Mouse (Mus musculus) stomach, postnatal 0 days (tissue): ENCODE measurements at regions not wholly inside any gene's neighbourhood (a gene's known extent, or its start where the extent isn't known, plus 50 kb on each side); places are given as distances from the start of the nearest gene placed in this dataset.

Experiments
- ATAC-seq: fragments of 200-750 bp; cut with Nextera tagmentation; 2 replicates; pipeline ENCODE4 v1.8.0; 2017; ENCODE audit not compliant: low FRiP score, low TSS enrichment
- DNase-seq: peaks from one replicate; pipeline ENCODE4 v3.0.0-alpha.2; 2016; ENCODE audit warnings: low spot score
- H3K27ac ChIP-seq: fragments of 300-500 bp; sonication (generic); replicated peaks from 2 replicates; pipeline ENCODE4 v1.5.1; 2014; ENCODE audit warnings: mild to moderate bottlenecking, control low read depth
- H3K27me3 ChIP-seq: fragments of 300-500 bp; sonication (generic); 2 replicates; pipeline ENCODE4 v1.6.1; 2014; ENCODE audit warnings: low read length; ENCODE audit not compliant: control insufficient read depth, insufficient read depth
- H3K36me3 ChIP-seq: fragments of 300-500 bp; sonication (generic); 2 replicates; pipeline ENCODE4 v1.6.1; 2014; ENCODE audit warnings: low read length, mixed read lengths; ENCODE audit not compliant: control insufficient read depth, insufficient read depth
- H3K4me1 ChIP-seq: fragments of 300-500 bp; sonication (generic); replicated peaks from 2 replicates; pipeline ENCODE4 v1.6.1; 2014; ENCODE audit warnings: antibody characterized with exemption; ENCODE audit not compliant: control insufficient read depth, insufficient read depth
- H3K4me2 ChIP-seq: fragments of 300-500 bp; sonication (generic); replicated peaks from 2 replicates; pipeline ENCODE4 v1.6.1; 2014; ENCODE audit warnings: low read depth, mild to moderate bottlenecking, control low read depth, moderate library complexity
- H3K4me3 ChIP-seq: fragments of 300-500 bp; sonication (generic); 2 replicates; pipeline ENCODE4 v1.5.1; 2014; ENCODE audit warnings: low read depth, low read length, control low read depth
- H3K9ac ChIP-seq: fragments of 300-500 bp; sonication (generic); 2 replicates; pipeline ENCODE4 v1.6.1; 2014; ENCODE audit warnings: mild to moderate bottlenecking, low read length, control low read depth, mixed read lengths
- H3K9me3 ChIP-seq: fragments of 300-500 bp; sonication (generic); 2 replicates; pipeline ENCODE4 v1.6.1; 2016; ENCODE audit warnings: low read length; ENCODE audit not compliant: control insufficient read depth
- CTCF ChIP-seq: IDR thresholded peaks from 2 replicates; pipeline ENCODE4 v1.5.1; 2016; ENCODE audit warnings: antibody characterized with exemption, low read depth, mild to moderate bottlenecking, moderate library complexity
- EP300 ChIP-seq: optimal IDR thresholded peaks from 2 replicates; pipeline ENCODE3; 2016; ENCODE audit warnings: antibody characterized with exemption
- WGBS: fragments of 180-500 bp; shearing (Covaris S2); extraction: QIAGEN DNeasy Blood & Tissue Kit; methylation state at CpG from one replicate; pipeline ENCODE4 v1.1.7; 2014; 5-methylcytosine and 5-hydroxymethylcytosine counted together

- Histone ChIP-seq H3K27me3 (no peaks in the 10 kb centered on the region), H3K9ac (no peak overlapping the region), H3K27ac (no peak overlapping the region), H3K36me3 (no peaks in the 10 kb centered on the region), H3K4me1 (no peaks in the 10 kb centered on the region), H3K4me2 (no peak overlapping the region), H3K4me3 (no peak overlapping the region), H3K9me3 (no peaks in the 10 kb centered on the region)
- 23% methylated on average over 7 of the region's 7 CpGs for WGBS
- TF ChIP-seq CTCF (no peak), EP300 (no peak)
- no peak for DNase-seq
- no peak for ATAC-seq
Observed at GRCm38 (mm10) chr14:110545265-110545664, 209.7 kb downstream of the Slitrk6 start.

DNA sequence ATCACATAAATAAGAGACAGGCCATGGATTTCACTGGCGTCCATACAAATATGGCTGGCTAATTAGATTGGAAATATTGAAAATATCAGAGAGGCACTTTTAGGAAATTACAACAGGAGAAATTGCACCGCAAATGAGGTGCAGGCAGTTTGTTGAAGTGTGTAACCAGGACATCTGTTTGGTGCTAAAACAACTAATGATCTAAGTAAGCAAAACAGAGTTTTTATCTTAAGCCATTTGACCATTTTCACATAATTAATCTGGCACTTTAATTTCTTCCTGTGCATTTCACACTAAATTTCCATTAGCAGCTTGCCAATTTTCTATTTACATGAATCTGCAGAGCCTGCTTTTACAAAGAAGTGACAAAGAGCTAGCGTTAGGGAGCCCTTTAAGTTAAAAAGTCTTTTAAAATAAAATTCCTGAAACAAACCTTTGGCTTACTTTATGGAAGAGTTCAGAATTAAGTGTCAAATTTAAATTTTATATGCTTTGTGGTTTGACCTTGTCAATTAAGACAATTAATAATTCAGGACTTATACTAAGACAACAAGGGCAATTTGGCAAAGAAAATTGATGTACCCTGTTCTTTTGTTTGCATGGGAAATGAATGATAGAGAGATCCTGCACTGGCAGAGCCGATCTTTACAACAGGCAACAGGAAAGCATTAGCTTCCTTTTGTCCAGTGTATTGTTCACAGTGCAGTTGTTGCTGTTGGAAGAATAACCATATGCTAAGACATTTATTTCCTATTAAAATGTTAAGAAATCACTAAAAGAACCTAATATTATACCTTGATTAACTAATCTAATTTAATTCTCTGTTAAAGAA, 211.4 kb downstream of the Slitrk6 start:
- DNase-seq (no peak), ATAC-seq (no peak)
- TF ChIP-seq EP300 = no peak
- no peak for TF ChIP-seq CTCF
- Histone ChIP-seq H3K4me3 (no peak overlapping the region), H3K4me1 (no peaks in the 10 kb centered on the region), H3K36me3 (no peaks in the 10 kb centered on the region), H3K4me2 (no peak overlapping the region), H3K27ac (no peak overlapping the region), H3K9ac (no peak overlapping the region), H3K27me3 (no peaks in the 10 kb centered on the region), H3K9me3 (no peaks in the 10 kb centered on the region)
- 59% methylated on average over 4 of the region's 4 CpGs for WGBS

DNA sequence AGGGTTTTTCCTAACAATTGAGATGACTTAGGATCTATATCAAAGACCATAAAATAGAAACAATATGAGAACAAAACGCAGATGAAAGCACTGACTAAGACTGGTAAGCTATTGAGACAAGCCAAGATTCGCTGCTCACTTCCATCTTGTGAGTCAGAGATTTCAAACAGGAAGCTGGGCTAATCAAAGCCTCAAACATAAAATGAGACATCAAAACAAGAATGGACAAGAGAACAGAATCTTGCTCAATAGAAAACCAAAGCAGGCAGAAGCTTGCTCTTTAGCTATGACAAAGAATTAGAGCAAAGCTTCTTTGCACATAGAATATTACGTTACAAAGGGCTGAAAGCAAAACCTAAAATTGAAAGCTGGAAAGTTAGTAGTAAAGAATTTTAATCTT, 227.6 kb downstream of the Slitrk6 start:
- ATAC-seq (no peak), DNase-seq (no peak)
- H3K27ac ChIP-seq = no peak overlapping the region
- H3K9ac ChIP-seq = no peak overlapping the region
- H3K4me2 ChIP-seq = no peak overlapping the region
- H3K9me3 ChIP-seq = no peaks in the 10 kb centered on the region
- TF ChIP-seq CTCF (no peak), EP300 (no peak)
- H3K4me1 ChIP-seq = no peaks in the 10 kb centered on the region
- H3K36me3 ChIP-seq = no peaks in the 10 kb centered on the region
- no peaks in the 10 kb centered on the region for H3K27me3 ChIP-seq
- 70% methylated on average over 3 of the region's 3 CpGs for WGBS
- H3K4me3 ChIP-seq = no peak overlapping the region

GRCm38 (mm10) chr14:110485057-110485456, 269.9 kb downstream of the Slitrk6 start:
- no peak for ATAC-seq
- Histone ChIP-seq H3K36me3 (no peaks in the 10 kb centered on the region), H3K4me2 (no peak overlapping the region), H3K9ac (no peak overlapping the region), H3K4me3 (no peak overlapping the region), H3K4me1 (no peaks in the 10 kb centered on the region), H3K27ac (no peak overlapping the region), H3K27me3 (no peaks in the 10 kb centered on the region), H3K9me3 (no peaks in the 10 kb centered on the region)
- WGBS = 38% methylated on average over 3 of the region's 3 CpGs
- TF ChIP-seq EP300 (no peak), CTCF (no peak)
- DNase-seq = no peak

GRCm38 (mm10) chr14:110472743-110473142, 282.2 kb downstream of the Slitrk6 start:
- 72% methylated on average over 3 of the region's 3 CpGs for WGBS
- TF ChIP-seq EP300 = no peak
- TF ChIP-seq CTCF = no peak
- no peak overlapping the region for H3K9ac ChIP-seq
- no peaks in the 10 kb centered on the region for H3K9me3 ChIP-seq
- ATAC-seq = no peak
- H3K27me3 ChIP-seq = no peaks in the 10 kb centered on the region
- H3K4me1 ChIP-seq = no peaks in the 10 kb centered on the region
- no peak for DNase-seq
- no peak overlapping the region for H3K4me3 ChIP-seq
- H3K4me2 ChIP-seq = no peak overlapping the region
- no peak overlapping the region for H3K27ac ChIP-seq
- H3K36me3 ChIP-seq = no peaks in the 10 kb centered on the region

DNA sequence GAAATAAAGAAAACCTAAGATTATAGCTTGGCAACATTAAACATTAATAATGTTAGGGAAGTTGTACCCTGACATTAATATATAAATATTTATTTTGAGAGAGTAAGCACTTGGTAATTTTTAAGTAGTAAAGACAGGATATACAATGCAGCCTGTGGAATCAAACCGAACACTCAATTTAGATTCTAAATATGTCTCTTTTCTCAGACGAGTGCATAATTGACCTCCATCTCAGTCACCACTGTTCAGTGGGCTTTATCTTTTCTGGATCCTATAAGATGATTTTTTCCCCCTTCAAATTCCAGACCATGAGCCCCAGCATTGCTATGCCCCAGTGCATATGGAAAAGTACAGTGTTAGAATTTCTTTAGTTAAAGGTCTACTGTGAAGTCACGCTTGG, 282.8 kb downstream of the Slitrk6 start:
- Histone ChIP-seq H3K4me2 (no peak overlapping the region), H3K9me3 (no peaks in the 10 kb centered on the region), H3K4me3 (no peak overlapping the region), H3K36me3 (no peaks in the 10 kb centered on the region), H3K27me3 (no peaks in the 10 kb centered on the region), H3K9ac (no peak overlapping the region), H3K27ac (no peak overlapping the region), H3K4me1 (no peaks in the 10 kb centered on the region)
- 71% methylated on average over 3 of the region's 3 CpGs for WGBS
- TF ChIP-seq CTCF = no peak
- no peak for TF ChIP-seq EP300
- no peak for ATAC-seq
- no peak for DNase-seq
